Mouse (Mus musculus): ENCODE results near the gene Abcb9.

DNA sequence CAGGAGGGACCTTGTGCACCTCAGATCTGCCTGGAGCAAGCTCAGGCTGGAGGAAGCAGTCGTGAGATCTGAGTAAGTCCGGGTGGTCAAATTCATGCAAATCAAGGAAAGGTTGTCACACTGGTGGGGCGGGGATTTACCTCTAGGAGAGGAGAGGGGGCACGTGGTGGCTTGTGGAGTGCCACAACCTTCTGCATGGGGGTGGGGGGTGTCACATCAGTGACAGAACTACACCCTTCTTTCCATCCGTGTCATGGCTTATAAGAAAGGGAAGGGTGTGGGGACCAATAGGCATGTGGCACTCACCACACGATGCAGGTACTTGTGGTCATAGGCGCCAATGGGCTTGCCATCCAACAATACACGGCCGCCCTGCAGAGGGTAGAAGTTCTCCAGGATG is 19.9 kb downstream of the Abcb9 start:
- no peak for TF ChIP-seq CTCF (IDR thresholded peaks at IDR 0.05; ENCODE audit: control insufficient read depth, insufficient read depth, low read length)
- TF ChIP-seq POLR2A (IDR thresholded peaks at IDR 0.05; ENCODE audit: borderline replicate concordance, control insufficient read depth, low read depth, low read length), result no peak
